Mouse (Mus musculus): ENCODE data around the gene Gm49630. TPM values are rescaled to one million over a fixed set of nuclear protein-coding genes. Genes with fewer than 3 reads are reported as not detected.
"Not testable (repeated sequence)": the region's sequence is repeated elsewhere in the genome, so short reads cannot be mapped to it uniquely, and the experiment has no call there.

Gene Gm49630
- polyA plus RNA-seq (2015; fragmentation: Nextera tagmentation; extraction: Ambion mirVana), result not detected in 2 replicates

DNA sequence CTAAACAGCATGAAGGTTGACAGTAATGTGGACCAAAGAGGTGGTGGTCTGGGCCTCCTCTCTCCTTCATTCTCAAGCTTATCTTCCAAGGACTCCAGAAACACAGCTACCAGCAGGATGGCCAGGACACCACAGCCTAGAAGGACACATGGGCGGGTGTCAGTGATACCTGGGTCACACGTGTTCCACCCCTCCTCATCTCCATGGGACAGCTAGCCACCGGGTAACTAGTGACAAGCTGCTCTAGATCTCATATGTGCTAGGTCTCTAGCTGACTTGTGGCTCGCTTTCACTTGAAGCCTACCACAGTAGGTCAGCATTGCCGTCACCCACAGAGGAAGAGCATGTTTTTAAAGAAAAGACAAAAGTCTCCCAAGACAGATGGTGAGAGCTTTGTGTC lies at the start of gene Gm49630:
Gene Gm49630, minus strand, starts transcription at position 101 of the 400 bp plus-strand sequence.
- H3K4me3 ChIP-seq (replicated peaks; ENCODE audit: low read length); H3K36me3 ChIP-seq (ENCODE audit: control insufficient read depth, insufficient read depth); H3K27me3 ChIP-seq (replicated peaks; ENCODE audit: control insufficient read depth, insufficient read depth, low read length); H3K9ac ChIP-seq (replicated peaks; ENCODE audit: low read depth, low read length); H3K4me2 ChIP-seq (ENCODE audit: low read length); H3K27ac ChIP-seq (ENCODE audit: low read length); H3K9me3 ChIP-seq (ENCODE audit: control insufficient read depth, low read length); ATAC-seq; H3K4me1 ChIP-seq (replicated peaks; ENCODE audit: control insufficient read depth, insufficient read depth, low read length): not testable (repeated sequence)
- 93% methylated on average over 2 of the region's 5 CpGs for WGBS

DNA sequence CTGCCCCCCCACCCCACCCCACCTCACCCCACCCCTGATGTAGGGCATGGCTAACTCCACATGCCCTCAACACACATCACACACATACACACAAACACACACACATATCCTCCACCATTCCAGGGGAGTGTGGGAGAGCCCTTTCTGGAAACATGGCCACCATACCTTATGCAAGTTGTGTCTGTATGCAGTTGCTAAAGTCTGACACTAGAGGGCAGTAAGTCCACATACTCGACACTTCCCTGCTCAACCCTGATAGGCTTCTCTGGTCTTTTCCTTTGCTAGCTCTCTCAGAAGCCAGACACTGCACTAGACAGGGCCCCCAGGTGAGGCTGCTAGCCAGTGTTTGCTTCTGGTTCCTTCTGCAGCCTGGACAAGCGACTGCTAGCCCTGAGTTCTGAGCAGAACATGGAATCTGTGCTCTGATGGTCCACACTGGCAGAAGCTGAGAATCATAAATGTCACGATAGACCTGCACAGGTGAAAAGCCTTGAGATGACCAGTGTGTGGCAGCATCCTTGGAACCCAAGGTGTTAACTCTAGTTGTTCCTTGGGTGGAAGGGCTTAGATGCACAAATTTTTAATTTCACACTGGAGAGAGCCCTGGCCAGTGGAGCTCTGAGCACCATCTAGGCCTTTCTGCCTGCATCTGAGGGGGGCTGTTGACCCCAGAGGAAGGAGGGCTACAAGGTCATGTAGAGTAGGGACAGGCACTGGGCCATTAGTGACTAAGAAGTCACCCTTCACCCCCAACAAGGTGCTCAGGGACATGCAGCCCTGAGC lies 48.6 kb upstream of the Gm49630 start:
- H3K36me3 ChIP-seq (ENCODE audit: control insufficient read depth, insufficient read depth); H3K9me3 ChIP-seq (ENCODE audit: control insufficient read depth, low read length); H3K27me3 ChIP-seq (replicated peaks; ENCODE audit: control insufficient read depth, insufficient read depth, low read length); H3K4me3 ChIP-seq (replicated peaks; ENCODE audit: low read length); H3K4me2 ChIP-seq (ENCODE audit: low read length); H3K9ac ChIP-seq (replicated peaks; ENCODE audit: low read depth, low read length); H3K27ac ChIP-seq (ENCODE audit: low read length); H3K4me1 ChIP-seq (replicated peaks; ENCODE audit: control insufficient read depth, insufficient read depth, low read length): not testable (repeated sequence)
- WGBS, result 29% methylated on average over 3 of the region's 3 CpGs
- ATAC-seq, result peak; percentile 92

DNA sequence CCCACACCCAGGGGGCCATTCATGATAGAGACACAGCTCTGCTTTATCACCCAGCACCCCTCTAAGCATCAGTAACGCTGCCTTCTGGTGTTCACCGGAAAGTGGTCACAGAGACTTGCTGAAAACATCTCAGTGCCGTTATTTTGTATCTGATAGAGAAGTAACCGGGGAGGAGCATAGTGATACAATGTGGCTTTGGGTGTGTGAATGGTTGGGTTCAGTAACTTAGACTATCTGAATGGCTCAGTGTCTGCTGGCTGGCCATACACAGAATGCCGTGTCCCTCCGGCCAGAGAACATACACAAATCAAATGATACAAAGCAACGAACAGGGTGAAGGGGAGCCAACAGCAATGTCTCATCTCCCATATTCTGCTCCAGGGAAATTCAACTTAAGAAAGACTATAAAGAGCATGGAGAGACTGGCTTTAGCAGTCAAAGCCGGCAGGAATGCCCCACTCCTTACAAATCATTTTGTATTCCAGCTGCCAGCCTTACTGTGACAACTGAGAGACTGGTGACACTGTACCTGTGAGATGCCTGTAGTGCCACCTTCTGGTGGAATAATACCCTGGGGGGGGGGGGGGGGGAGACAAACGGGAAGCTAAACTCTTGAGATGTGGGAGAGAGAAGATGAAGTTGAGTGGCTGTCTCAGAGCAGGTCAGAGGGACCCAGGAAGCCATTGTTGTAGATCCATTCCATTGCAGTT lies 43.0 kb upstream of the Gm49630 start:
- not testable (repeated sequence) for ATAC-seq

DNA sequence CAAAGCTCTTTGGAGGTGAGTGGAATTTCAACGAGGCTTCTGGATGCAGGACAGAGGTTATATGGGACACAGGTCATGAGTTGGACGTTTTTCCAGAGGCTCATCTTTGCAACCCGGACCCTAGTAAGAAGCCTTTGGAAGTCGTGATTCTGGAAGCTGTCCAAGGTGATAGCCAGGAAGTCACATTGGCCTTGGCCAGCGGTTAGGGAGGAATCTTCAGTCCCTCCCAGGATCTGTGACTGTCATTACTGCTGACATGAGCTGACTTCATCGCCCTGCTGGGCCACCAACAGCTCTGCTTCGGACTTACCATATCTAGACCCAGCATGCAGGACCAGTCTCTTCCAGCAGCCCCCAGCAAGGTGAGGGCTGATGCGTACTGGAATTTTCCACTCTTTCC lies 41.6 kb upstream of the Gm49630 start:
- not testable (repeated sequence) for H3K27ac ChIP-seq (ENCODE audit: low read length); H3K4me2 ChIP-seq (ENCODE audit: low read length); H3K27me3 ChIP-seq (replicated peaks; ENCODE audit: control insufficient read depth, insufficient read depth, low read length); H3K9ac ChIP-seq (replicated peaks; ENCODE audit: low read depth, low read length); H3K9me3 ChIP-seq (ENCODE audit: control insufficient read depth, low read length); H3K4me3 ChIP-seq (replicated peaks; ENCODE audit: low read length); H3K36me3 ChIP-seq (ENCODE audit: control insufficient read depth, insufficient read depth); H3K4me1 ChIP-seq (replicated peaks; ENCODE audit: control insufficient read depth, insufficient read depth, low read length); ATAC-seq
- WGBS, result 81% methylated on average over 8 of the region's 8 CpGs

More for the DNA sequence above, 43.0 kb upstream of the Gm49630 start:
- H3K27ac ChIP-seq (ENCODE audit: low read length); H3K4me2 ChIP-seq (ENCODE audit: low read length); H3K4me3 ChIP-seq (replicated peaks; ENCODE audit: low read length); H3K27me3 ChIP-seq (replicated peaks; ENCODE audit: control insufficient read depth, insufficient read depth, low read length); H3K36me3 ChIP-seq (ENCODE audit: control insufficient read depth, insufficient read depth); H3K9ac ChIP-seq (replicated peaks; ENCODE audit: low read depth, low read length); H3K9me3 ChIP-seq (ENCODE audit: control insufficient read depth, low read length); H3K4me1 ChIP-seq (replicated peaks; ENCODE audit: control insufficient read depth, insufficient read depth, low read length): not testable (repeated sequence)
- WGBS, result 86% methylated on average over 6 of the region's 9 CpGs

DNA sequence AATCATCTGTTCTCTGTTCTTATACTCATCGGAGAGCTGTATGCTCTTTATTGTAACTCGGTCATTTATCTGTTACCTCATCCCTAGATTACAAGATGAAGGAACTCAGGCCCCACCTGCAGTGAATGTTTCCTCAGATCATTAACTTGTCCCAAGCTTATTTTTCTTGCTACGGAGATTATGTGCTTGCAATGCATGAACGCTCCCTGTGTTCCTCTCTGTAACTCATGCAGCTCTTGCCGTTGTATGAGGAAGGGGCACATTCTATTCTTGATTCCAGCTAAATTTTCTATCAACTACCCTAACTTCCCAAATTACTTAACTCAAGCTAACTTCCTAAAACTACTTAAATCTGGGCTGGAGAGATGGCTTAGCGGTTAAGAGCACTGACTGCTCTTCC lies 28.0 kb upstream of the Gm49630 start:
- 82% methylated on average over 6 of the region's 6 CpGs for WGBS
- H3K27me3 ChIP-seq (replicated peaks; ENCODE audit: control insufficient read depth, insufficient read depth, low read length); H3K4me3 ChIP-seq (replicated peaks; ENCODE audit: low read length); H3K27ac ChIP-seq (ENCODE audit: low read length); H3K9me3 ChIP-seq (ENCODE audit: control insufficient read depth, low read length); H3K36me3 ChIP-seq (ENCODE audit: control insufficient read depth, insufficient read depth); H3K9ac ChIP-seq (replicated peaks; ENCODE audit: low read depth, low read length); ATAC-seq; H3K4me2 ChIP-seq (ENCODE audit: low read length); H3K4me1 ChIP-seq (replicated peaks; ENCODE audit: control insufficient read depth, insufficient read depth, low read length): not testable (repeated sequence)

DNA sequence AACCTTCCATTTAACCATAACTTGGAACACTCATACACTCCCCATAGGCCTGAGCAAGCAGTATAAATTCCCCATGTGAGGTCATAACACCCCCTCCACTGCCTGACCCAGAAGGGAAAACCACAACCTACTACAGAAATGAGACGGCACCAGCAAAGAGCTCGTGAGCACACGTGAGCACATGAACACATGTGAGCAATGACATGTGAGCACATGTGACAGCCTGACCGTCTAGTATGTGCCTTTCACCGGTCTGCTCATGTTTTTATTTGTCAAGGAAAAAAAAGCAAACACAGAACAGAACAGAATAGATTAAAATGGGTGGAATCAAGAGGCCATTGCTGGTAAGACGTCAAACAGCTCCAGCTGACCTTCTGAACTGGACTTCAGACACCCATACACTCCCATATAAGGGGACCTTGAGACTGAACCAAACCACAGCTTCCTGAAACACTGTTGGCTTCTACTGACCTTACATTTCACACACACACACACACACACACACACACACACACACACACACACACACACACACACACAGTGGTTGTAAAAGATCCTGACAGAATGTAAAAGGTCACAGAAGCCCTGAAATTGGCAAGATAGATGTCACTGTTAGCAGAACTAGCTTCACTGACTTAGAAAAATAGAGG lies 26.5 kb upstream of the Gm49630 start:
- not testable (repeated sequence) for H3K4me1 ChIP-seq (replicated peaks; ENCODE audit: control insufficient read depth, insufficient read depth, low read length); H3K4me2 ChIP-seq (ENCODE audit: low read length); H3K9me3 ChIP-seq (ENCODE audit: control insufficient read depth, low read length); H3K27ac ChIP-seq (ENCODE audit: low read length); ATAC-seq; H3K9ac ChIP-seq (replicated peaks; ENCODE audit: low read depth, low read length); H3K36me3 ChIP-seq (ENCODE audit: control insufficient read depth, insufficient read depth); H3K27me3 ChIP-seq (replicated peaks; ENCODE audit: control insufficient read depth, insufficient read depth, low read length); H3K4me3 ChIP-seq (replicated peaks; ENCODE audit: low read length)
- 91% methylated on average over 6 of the region's 6 CpGs for WGBS

DNA sequence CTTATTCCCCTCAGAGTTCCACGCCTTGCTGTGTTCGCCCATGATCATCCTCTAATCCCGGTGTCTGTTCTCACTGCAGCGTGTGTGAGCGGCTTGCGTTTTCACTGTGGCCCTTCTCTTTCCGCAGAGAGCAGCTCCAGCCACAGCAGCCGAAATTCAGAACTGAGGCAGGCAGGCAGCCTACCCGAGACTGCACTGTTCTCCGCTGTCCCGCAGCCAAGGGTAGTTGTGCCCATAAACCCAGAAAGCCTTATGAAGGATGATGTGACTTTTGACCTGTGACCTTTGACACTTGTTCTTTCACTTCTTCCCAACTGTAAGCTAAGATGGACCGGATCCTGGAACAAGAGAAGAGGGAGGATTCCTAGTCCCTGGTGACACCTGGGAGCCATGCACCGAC lies 25.3 kb upstream of the Gm49630 start:
- not testable (repeated sequence) for H3K36me3 ChIP-seq (ENCODE audit: control insufficient read depth, insufficient read depth); ATAC-seq; H3K9ac ChIP-seq (replicated peaks; ENCODE audit: low read depth, low read length); H3K4me1 ChIP-seq (replicated peaks; ENCODE audit: control insufficient read depth, insufficient read depth, low read length); H3K4me2 ChIP-seq (ENCODE audit: low read length); H3K4me3 ChIP-seq (replicated peaks; ENCODE audit: low read length); H3K27ac ChIP-seq (ENCODE audit: low read length); H3K27me3 ChIP-seq (replicated peaks; ENCODE audit: control insufficient read depth, insufficient read depth, low read length); H3K9me3 ChIP-seq (ENCODE audit: control insufficient read depth, low read length)
- WGBS, result 86% methylated on average over 9 of the region's 13 CpGs

DNA sequence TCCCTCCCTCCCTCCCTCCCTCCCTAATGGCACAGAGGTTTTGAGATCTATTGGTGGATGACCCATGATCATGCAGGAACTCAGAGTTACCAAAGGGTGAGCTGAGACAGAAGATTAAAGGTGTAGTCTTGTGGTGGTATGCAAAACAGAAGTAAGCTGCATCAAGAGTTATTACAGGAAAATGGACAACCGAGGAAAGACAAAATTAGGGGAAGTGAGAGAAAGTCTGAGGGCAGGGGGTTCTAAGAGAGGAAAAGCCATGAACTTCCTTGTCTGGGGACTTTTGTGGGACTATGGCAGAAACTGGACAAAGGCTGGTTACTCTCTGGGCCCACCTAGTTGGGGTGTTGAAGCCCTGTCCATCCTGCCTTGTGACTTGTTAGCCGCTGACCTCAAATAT lies 24.5 kb upstream of the Gm49630 start:
- H3K4me1 ChIP-seq (replicated peaks; ENCODE audit: control insufficient read depth, insufficient read depth, low read length); ATAC-seq; H3K27me3 ChIP-seq (replicated peaks; ENCODE audit: control insufficient read depth, insufficient read depth, low read length); H3K27ac ChIP-seq (ENCODE audit: low read length); H3K36me3 ChIP-seq (ENCODE audit: control insufficient read depth, insufficient read depth); H3K4me2 ChIP-seq (ENCODE audit: low read length); H3K4me3 ChIP-seq (replicated peaks; ENCODE audit: low read length); H3K9ac ChIP-seq (replicated peaks; ENCODE audit: low read depth, low read length); H3K9me3 ChIP-seq (ENCODE audit: control insufficient read depth, low read length): not testable (repeated sequence)
- WGBS, result no CpG with 5 or more reads among the region's 2 CpGs

DNA sequence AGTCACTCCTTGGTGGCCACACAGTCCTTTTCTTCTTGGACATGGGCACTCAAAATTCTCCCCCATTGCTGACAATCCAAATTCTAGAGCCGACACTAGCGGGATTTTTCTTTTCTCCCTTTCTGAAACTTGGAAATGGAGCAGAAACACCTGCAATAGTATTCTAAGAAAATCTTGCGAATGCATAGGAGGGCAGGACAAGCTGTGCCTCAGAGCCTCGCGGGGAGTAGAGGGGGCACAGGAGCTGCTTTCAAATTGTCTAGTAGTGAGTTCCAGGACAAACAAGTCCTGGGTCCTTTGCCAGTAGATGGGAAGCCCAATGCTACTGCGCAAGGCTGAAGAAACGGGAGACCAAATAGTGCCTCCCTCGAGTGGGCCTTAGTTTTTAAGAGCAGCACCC lies 23.9 kb upstream of the Gm49630 start:
- H3K9ac ChIP-seq (replicated peaks; ENCODE audit: low read depth, low read length); H3K27me3 ChIP-seq (replicated peaks; ENCODE audit: control insufficient read depth, insufficient read depth, low read length); H3K4me2 ChIP-seq (ENCODE audit: low read length); ATAC-seq; H3K4me1 ChIP-seq (replicated peaks; ENCODE audit: control insufficient read depth, insufficient read depth, low read length); H3K9me3 ChIP-seq (ENCODE audit: control insufficient read depth, low read length); H3K36me3 ChIP-seq (ENCODE audit: control insufficient read depth, insufficient read depth); H3K4me3 ChIP-seq (replicated peaks; ENCODE audit: low read length); H3K27ac ChIP-seq (ENCODE audit: low read length): not testable (repeated sequence)
- WGBS, result 90% methylated on average over 6 of the region's 8 CpGs
